Mouse (Mus musculus) urinary bladder, adult 2 months (tissue): ENCODE data around the gene Muc15. TPM values are rescaled to one million over a fixed set of nuclear protein-coding genes. Genes with fewer than 3 reads are reported as not detected.

Experiments used
- DNase-seq: peaks from one replicate; pipeline ENCODE4 v3.0.0; 2022; ENCODE audit warnings: low spot score
- polyA plus RNA-seq: library from polyadenylated mRNA; depleted of rRNA; stranded (reverse); fragments of >200 nt; gene quantifications from 2 replicates; pipeline ENCODE4 v1.2.3, GENCODE M21; 2012; rRNA removed

Gene Muc15
- 0.06 and 0.10 TPM in 2 replicates for polyA plus RNA-seq

DNA sequence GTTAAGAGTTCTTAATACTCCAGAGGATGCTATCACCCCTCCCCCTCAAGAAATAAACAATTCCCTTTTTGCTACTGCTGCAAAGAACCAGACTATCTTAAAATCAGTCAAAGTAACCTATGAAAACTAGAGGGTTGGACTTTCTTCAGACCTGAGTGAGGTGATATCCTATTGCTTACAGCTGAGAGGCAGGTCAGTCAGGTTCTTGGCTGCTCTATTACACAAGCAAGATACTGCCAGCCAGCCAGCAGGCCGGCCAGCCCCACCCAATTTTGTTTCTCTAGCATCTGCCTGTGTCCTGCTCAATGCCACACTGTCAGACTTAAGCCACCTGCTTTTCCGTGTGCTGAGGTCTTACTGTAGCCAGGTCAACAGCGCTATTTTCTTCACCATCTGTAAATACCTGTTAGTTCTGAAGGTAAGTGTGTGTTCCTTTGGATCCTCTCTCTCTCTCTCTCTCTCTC, at the start of gene Muc15:
Muc15 (plus strand) TSS at position 51 of the 464 bp plus-strand sequence.
- DNase-seq = no peak

GRCm38 (mm10) chr2:110709436-110709835, 11.7 kb upstream of the Muc15 start:
- DNase-seq = no peak

DNA sequence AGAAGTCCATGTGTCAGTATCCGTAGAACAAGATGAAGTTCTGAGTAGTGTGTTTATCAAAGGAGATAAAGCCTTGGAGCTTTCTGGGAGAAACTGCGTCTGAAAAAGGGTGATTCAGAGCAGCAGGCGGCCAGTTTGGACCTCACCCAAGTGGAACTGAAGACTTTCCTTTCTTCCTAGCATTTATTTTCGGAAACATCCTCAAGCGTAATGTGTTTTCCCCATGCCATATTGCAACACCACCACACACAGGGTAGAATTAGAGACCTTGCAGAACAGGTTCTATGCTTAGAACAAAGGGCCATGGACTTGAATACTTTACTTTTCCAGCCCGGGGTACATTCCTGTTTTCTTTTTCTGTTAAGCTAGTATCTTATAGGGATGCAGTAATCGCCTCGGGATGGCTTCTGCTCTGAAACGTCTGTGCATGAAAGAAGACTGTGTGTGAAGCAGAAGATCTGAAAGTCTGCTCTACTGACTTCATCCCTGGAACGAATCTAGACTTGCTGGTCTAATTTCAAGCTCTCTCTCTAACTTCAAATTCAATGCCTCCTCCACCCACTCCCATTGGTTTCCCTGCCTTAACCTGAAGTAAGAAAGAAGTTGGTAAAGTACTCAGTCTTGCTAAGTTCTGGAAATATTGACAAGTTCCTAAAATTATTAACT, 11.0 kb upstream of the Muc15 start:
- DNase-seq = no peak

GRCm38 (mm10) chr2:110719051-110719450, 2.1 kb upstream of the Muc15 start:
- no peak for DNase-seq

- no peak for DNase-seq
Observed at GRCm38 (mm10) chr2:110722208-110722607, 1.1 kb downstream of the Muc15 start.

DNA sequence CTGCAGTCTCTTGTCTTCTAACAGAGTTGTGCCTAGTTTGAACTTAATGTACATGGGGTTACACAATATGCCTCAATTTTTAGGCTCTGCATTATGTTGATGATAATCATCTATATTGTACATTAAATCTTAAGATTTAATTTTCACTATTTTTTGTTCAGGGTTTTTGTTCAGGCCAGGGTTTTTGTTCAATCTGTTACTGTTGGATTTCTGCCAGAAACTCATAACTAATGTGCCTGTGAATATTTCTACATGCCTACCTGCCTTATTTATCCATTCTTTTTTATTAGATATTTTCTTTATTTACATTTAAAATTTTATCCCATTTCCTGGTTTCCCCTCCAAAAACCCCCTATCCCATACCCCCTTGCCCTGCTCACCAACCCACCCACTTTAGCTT, 5.0 kb downstream of the Muc15 start:
- DNase-seq = no peak

- no peak for DNase-seq
Observed at GRCm38 (mm10) chr2:110737236-110737635, 16.1 kb downstream of the Muc15 start.

DNA sequence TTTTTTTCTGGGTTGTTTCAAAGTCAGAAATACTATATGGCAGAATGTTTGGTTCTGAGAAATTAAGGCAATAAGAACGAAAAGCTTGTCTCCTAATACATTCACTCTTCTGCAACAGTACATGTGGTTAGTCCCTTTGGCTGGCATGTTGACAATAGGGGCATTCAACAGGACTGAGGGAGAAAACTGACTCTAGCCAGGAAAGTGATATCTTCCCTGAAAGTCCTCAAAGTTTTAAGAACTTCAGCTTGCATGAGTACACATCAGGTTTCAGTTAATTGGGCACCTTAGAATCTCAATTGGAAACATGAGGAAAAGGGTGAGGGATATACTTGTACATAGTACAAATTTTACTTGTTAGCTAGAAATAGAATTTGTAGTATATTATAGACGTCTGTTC, 16.8 kb downstream of the Muc15 start:
- DNase-seq = no peak

GRCm38 (mm10) chr2:110739781-110740180, 18.6 kb downstream of the Muc15 start:
- DNase-seq = no peak

DNA sequence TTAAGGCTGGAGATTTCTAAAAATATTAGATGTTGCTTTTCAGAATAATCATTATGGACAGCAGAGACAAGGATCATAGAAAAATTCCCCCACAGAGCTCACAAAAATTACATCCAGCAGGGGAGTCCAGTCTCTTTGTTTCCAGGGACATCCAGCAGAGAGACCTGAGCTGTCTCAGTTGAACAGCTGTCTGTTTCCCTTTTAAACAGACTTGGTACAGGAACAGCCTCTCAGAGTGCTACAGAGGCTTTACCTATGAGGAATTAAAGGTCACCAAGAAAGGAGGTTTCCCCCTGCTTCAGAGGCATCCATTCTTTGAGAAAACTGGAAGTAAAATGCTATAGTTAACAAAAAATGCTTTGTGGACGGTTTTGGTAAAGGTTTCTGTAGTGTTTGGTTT, 19.4 kb downstream of the Muc15 start:
- DNase-seq = no peak

DNA sequence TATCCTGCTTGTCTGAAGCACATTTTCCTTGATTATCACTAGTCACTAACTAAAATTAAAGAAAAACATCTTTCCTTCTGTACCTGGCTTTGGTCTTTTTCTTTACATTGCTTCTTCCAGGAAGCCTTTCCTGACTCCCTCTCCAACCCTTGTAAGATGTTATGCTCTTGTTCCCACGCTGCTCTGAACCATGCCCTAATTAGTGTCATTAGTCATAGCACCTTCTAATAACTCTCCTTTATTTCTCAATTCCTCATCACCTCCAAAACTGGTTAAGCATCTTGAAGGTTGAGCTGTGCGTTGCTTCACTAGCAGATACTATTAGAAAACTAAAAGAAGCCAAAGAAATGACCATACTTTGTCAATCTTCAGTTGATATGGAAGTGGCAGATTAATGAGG, 36.4 kb downstream of the Muc15 start:
- DNase-seq = no peak

DNA sequence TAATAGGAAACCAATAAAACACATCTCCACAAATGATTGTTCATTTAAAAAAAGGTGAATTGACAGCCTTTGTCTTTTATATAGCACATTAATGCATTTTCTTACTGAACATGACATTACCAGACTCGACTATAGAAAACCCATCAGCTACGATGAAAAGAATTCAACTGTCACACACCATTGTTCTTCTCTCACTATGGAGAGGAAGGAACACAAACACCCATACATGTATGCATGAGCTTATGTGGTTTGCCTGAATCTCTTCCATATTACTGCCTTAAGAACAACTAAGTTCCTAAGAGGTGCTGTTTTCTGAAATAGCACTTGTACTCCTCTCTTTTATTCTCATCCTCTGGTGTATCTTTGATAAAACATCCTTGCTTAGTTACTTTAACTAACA, 38.3 kb downstream of the Muc15 start:
- no peak for DNase-seq

DNA sequence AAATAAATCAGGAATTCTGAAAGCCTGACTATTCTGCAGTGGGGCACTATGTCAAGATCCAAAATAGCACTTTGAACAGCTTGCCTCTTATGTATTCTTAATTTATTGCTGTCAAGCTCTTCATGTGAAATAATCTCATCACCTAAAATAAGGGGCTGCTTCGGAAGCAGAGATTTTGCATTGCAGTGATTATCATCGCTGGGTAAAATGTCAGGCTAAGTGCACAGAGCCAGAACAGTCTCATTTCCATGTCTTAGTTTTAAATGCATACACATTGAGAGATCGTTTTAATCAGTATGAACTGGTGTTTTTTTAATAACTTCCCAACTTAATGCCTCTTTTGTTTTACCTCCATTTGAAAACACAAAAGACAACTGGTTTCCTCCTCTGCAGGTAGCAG, 66.3 kb downstream of the Muc15 start:
- DNase-seq = no peak

Other genes with a start within 250 kb of the Muc15 start
- gene Slc5a12, start 124.0 kb upstream of the Muc15 start, polyA plus RNA-seq = not detected in 2 replicates
- 0.04 and 0.07 TPM in 2 replicates for gene Ano3, start 229.6 kb downstream of the Muc15 start, polyA plus RNA-seq